Mouse (Mus musculus): Measurements from ENCODE around the gene S100a14.
A peak's percentile ranks its signal among the peaks of the same experiment; 100 is the strongest.

The S100a14 gene

GRCm38 (mm10) chr3:90517711-90518110, 8.9 kb upstream of the S100a14 start:
- no peak for DNase-seq (ENCODE audit: low read depth, low spot score)

GRCm38 (mm10) chr3:90525421-90525820, 1.2 kb upstream of the S100a14 start:
- DNase-seq (ENCODE audit: low read depth, low spot score): peak; percentile 59

- DNase-seq (ENCODE audit: low read depth, low spot score): no peak
Measured at GRCm38 (mm10) chr3:90526076-90526475, 580 bp upstream of the S100a14 start.

- DNase-seq (ENCODE audit: low read depth, low spot score): no peak
Measured at GRCm38 (mm10) chr3:90527291-90527873, 726 bp downstream of the S100a14 start.

- no peak for DNase-seq (ENCODE audit: low read depth, low spot score)
Measured at GRCm38 (mm10) chr3:90531713-90532112, 5.1 kb downstream of the S100a14 start.

- DNase-seq (ENCODE audit: low read depth, low spot score): no peak
Measured at GRCm38 (mm10) chr3:90535446-90535845, 8.8 kb downstream of the S100a14 start.

GRCm38 (mm10) chr3:90537141-90537904, 10.7 kb downstream of the S100a14 start, which contains the start of gene S100a16:
Gene S100a16 (plus strand): TSS chr3:90537254.
- no peak for DNase-seq (ENCODE audit: low read depth, low spot score)

GRCm38 (mm10) chr3:90537905-90538296, 11.2 kb downstream of the S100a14 start:
- no peak for DNase-seq (ENCODE audit: low read depth, low spot score)

- no peak for DNase-seq (ENCODE audit: low read depth, low spot score)
Measured at GRCm38 (mm10) chr3:90540904-90541303, 14.2 kb downstream of the S100a14 start.

GRCm38 (mm10) chr3:90549676-90550420, 23.2 kb downstream of the S100a14 start:
- DNase-seq (ENCODE audit: low read depth, low spot score): no peak

- no peak for DNase-seq (ENCODE audit: low read depth, low spot score)
Measured at GRCm38 (mm10) chr3:90550421-90550790, 23.8 kb downstream of the S100a14 start.

GRCm38 (mm10) chr3:90552231-90552630, 25.6 kb downstream of the S100a14 start:
- DNase-seq (ENCODE audit: low read depth, low spot score): no peak

GRCm38 (mm10) chr3:90555954-90556353, 29.3 kb downstream of the S100a14 start:
- no peak for DNase-seq (ENCODE audit: low read depth, low spot score)

GRCm38 (mm10) chr3:90560008-90560628, 33.5 kb downstream of the S100a14 start, which contains the start of gene S100a3:
Gene S100a3 (plus strand): TSS chr3:90560578.
- no peak for DNase-seq (ENCODE audit: low read depth, low spot score)

GRCm38 (mm10) chr3:90574691-90575090, 48.0 kb downstream of the S100a14 start:
- no peak for DNase-seq (ENCODE audit: low read depth, low spot score)

GRCm38 (mm10) chr3:90575320-90575719, 48.7 kb downstream of the S100a14 start:
- no peak for DNase-seq (ENCODE audit: low read depth, low spot score)

GRCm38 (mm10) chr3:90576351-90577001, 49.8 kb downstream of the S100a14 start:
- no peak for DNase-seq (ENCODE audit: low read depth, low spot score)
